Mouse (Mus musculus) MEL (cell line): Measurements from ENCODE around the gene Gm26897. TPM values are rescaled to one million over a fixed set of nuclear protein-coding genes. Genes with fewer than 3 reads are reported as not detected.

Experiments used
- DNase-seq: peaks from one replicate; pipeline ENCODE4 v3.0.0; 2011; ENCODE audit warnings: low read depth, low spot score
- H3K27ac ChIP-seq: 2 replicates; pipeline ENCODE4 v1.5.1; 2012; ENCODE audit warnings: low read depth, mild to moderate bottlenecking, control low read depth, low read length, moderate library complexity; ENCODE audit not compliant: control insufficient read depth
- H3K27me3 ChIP-seq, 2 experiments: fragments of 150-350 bp in 1 of 2; sonication (generic) in 1 of 2; 2 replicates each; pipeline ENCODE4 v1.6.1; 2012; ENCODE audit warnings: low read length in 2 of 2, mild to moderate bottlenecking in 2 of 2, improper control_type of control experiment in 1 of 2, moderate library complexity in 1 of 2; ENCODE audit not compliant: insufficient read depth in 2 of 2, control insufficient read depth in 1 of 2
- H3K36me3 ChIP-seq, 2 experiments: 2 replicates each; pipeline ENCODE4 v1.6.1; 2012 to 2014; ENCODE audit warnings: low read length in 2 of 2, improper control_type of control experiment in 1 of 2, inconsistent platforms in 1 of 2, mild to moderate bottlenecking in 1 of 2; ENCODE audit not compliant: insufficient read depth in 2 of 2, control insufficient read depth in 1 of 2
- H3K4me1 ChIP-seq, 2 experiments: fragments of 150-350 bp in 1 of 2; sonication (generic) in 1 of 2; 2 replicates each; pipeline ENCODE4 v1.6.1; 2012; ENCODE audit warnings: low read length in 2 of 2, improper control_type of control experiment in 1 of 2, mild to moderate bottlenecking in 1 of 2; ENCODE audit not compliant: insufficient read depth in 2 of 2, control insufficient read depth in 1 of 2
- H3K4me3 ChIP-seq, 2 experiments: fragments of 150-350 bp in 1 of 2; sonication (generic) in 1 of 2; 2 replicates each; pipeline ENCODE4 v1.5.1; 2012; ENCODE audit warnings: low read depth in 2 of 2, low read length in 2 of 2, mild to moderate bottlenecking in 2 of 2, moderate library complexity in 2 of 2, control low read depth in 1 of 2, improper control_type of control experiment in 1 of 2; ENCODE audit not compliant: control insufficient read depth in 1 of 2, insufficient read depth in 1 of 2
- H3K79me2 ChIP-seq: 2 replicates; pipeline ENCODE4 v1.6.1; 2012; ENCODE audit warnings: mild to moderate bottlenecking, low read length, moderate library complexity; ENCODE audit not compliant: control insufficient read depth, poor library complexity, insufficient read depth
- H3K9ac ChIP-seq: 2 replicates; pipeline ENCODE4 v1.6.1; 2012; ENCODE audit warnings: low read depth, mild to moderate bottlenecking, control low read depth, low read length, moderate library complexity; ENCODE audit not compliant: control insufficient read depth, poor library complexity, severe bottlenecking
- H3K9me3 ChIP-seq: fragments of 150-350 bp; sonication (generic); replicated peaks from 2 replicates; pipeline ENCODE4 v1.6.1; 2012; ENCODE audit warnings: mild to moderate bottlenecking, low read length, improper control_type of control experiment, moderate library complexity; ENCODE audit not compliant: insufficient read depth
- CHD2 ChIP-seq: IDR thresholded peaks from 2 replicates; pipeline ENCODE4 v1.6.1; 2011; ENCODE audit warnings: low read length, improper control_type of control experiment
- CTCF ChIP-seq, 3 experiments: IDR thresholded peaks in 2 of 3; conservative IDR thresholded peaks in 1 of 3; 2 replicates each; pipeline ENCODE4 v1.5.1; 2011 to 2012; ENCODE audit warnings: low read length in 3 of 3, low read depth in 2 of 3, mild to moderate bottlenecking in 2 of 3, improper control_type of control experiment in 1 of 3, inconsistent platforms in 1 of 3, mixed read lengths in 1 of 3, moderate library complexity in 1 of 3; ENCODE audit not compliant: control insufficient read depth in 1 of 3, insufficient read depth in 1 of 3, poor library complexity in 1 of 3, severe bottlenecking in 1 of 3
- E2F4 ChIP-seq: IDR thresholded peaks from 2 replicates; pipeline ENCODE4 v1.6.1; 2011; ENCODE audit warnings: low read depth, low read length, improper control_type of control experiment, borderline replicate concordance
- EP300 ChIP-seq, 2 experiments: IDR thresholded peaks; 2 replicates each; pipeline ENCODE4 v1.6.1; 2011; ENCODE audit warnings: improper control_type of control experiment in 2 of 2, low read length in 2 of 2, low read depth in 1 of 2, mild to moderate bottlenecking in 1 of 2
- ETS1 ChIP-seq: IDR thresholded peaks from 2 replicates; pipeline ENCODE4 v1.6.1; 2012; ENCODE audit warnings: low read depth, mild to moderate bottlenecking, inconsistent platforms, low read length, improper control_type of control experiment, moderate library complexity
- GABPA ChIP-seq: IDR thresholded peaks from 2 replicates; pipeline ENCODE4 v1.6.1; 2012; ENCODE audit warnings: low read depth, mild to moderate bottlenecking, inconsistent platforms, low read length, improper control_type of control experiment, moderate library complexity
- KAT2A ChIP-seq: conservative IDR thresholded peaks from 2 replicates; pipeline ENCODE4 v1.6.1; 2012; ENCODE audit warnings: low read depth, low read length, improper control_type of control experiment, inconsistent platforms
- MAZ ChIP-seq: IDR thresholded peaks from 2 replicates; pipeline ENCODE4 v1.6.1; 2012; ENCODE audit warnings: low read depth, mild to moderate bottlenecking, inconsistent platforms, low read length, improper control_type of control experiment
- MXI1 ChIP-seq: IDR thresholded peaks from 2 replicates; pipeline ENCODE4 v1.6.1; 2011; ENCODE audit warnings: mild to moderate bottlenecking, low read depth, low read length, improper control_type of control experiment
- POLR2A ChIP-seq, 2 experiments: IDR thresholded peaks; 2 replicates each; pipeline ENCODE4 v1.6.1; 2011 to 2012; ENCODE audit warnings: low read length in 2 of 2, mild to moderate bottlenecking in 2 of 2, control low read depth in 1 of 2, improper control_type of control experiment in 1 of 2, low read depth in 1 of 2, moderate library complexity in 1 of 2; ENCODE audit not compliant: control insufficient read depth in 1 of 2, insufficient read depth in 1 of 2, poor library complexity in 1 of 2
- POLR2AphosphoS2 ChIP-seq: IDR thresholded peaks from 2 replicates; pipeline ENCODE4 v1.6.1; 2011; ENCODE audit warnings: low read length, improper control_type of control experiment
- RAD21 ChIP-seq: IDR thresholded peaks from 2 replicates; pipeline ENCODE4 v1.6.1; 2011; ENCODE audit warnings: mild to moderate bottlenecking, low read depth, low read length, improper control_type of control experiment
- SIN3A ChIP-seq: IDR thresholded peaks from 2 replicates; pipeline ENCODE4 v1.6.1; 2012; ENCODE audit warnings: low read length, improper control_type of control experiment, inconsistent platforms
- SMC3 ChIP-seq: IDR thresholded peaks from 2 replicates; pipeline ENCODE4 v1.6.1; 2011; ENCODE audit warnings: low read depth, low read length, improper control_type of control experiment
- TBP ChIP-seq: IDR thresholded peaks from 2 replicates; pipeline ENCODE4 v1.8.0; 2011; ENCODE audit warnings: low read depth, low read length, improper control_type of control experiment
- TCF12 ChIP-seq: IDR thresholded peaks from 2 replicates; pipeline ENCODE4 v1.6.1; 2014; ENCODE audit warnings: low read depth, mild to moderate bottlenecking, inconsistent platforms, low read length, improper control_type of control experiment, moderate library complexity
- USF1 ChIP-seq: IDR thresholded peaks from 2 replicates; pipeline ENCODE4 v1.6.1; 2014; ENCODE audit warnings: low read depth, mild to moderate bottlenecking, inconsistent platforms, low read length, improper control_type of control experiment, moderate library complexity
- USF2 ChIP-seq, 2 experiments: IDR thresholded peaks; 2 replicates each; pipeline ENCODE4 v1.6.1; 2011 to 2012; ENCODE audit warnings: improper control_type of control experiment in 2 of 2, low read length in 2 of 2, borderline replicate concordance in 1 of 2, inconsistent platforms in 1 of 2, low read depth in 1 of 2, mild to moderate bottlenecking in 1 of 2; ENCODE audit not compliant: insufficient read depth in 1 of 2
- ZC3H11A ChIP-seq: IDR thresholded peaks from 2 replicates; pipeline ENCODE4 v1.6.1; 2012; ENCODE audit warnings: low read depth, mild to moderate bottlenecking, inconsistent platforms, low read length, improper control_type of control experiment
- ZKSCAN1 ChIP-seq: IDR thresholded peaks from 2 replicates; pipeline ENCODE4 v1.6.1; 2012; ENCODE audit warnings: low read depth, mild to moderate bottlenecking, inconsistent platforms, low read length, improper control_type of control experiment, moderate library complexity
- ZNF384 ChIP-seq: IDR thresholded peaks from 2 replicates; pipeline ENCODE4 v1.6.1; 2012; ENCODE audit warnings: low read depth, mild to moderate bottlenecking, inconsistent platforms, low read length, improper control_type of control experiment
- polyA plus RNA-seq, 2 experiments: library from polyadenylated mRNA; stranded (reverse) in 1 of 2; unstranded in 1 of 2; fragments of >175 nt in 1 of 2; fragments of >200 nt in 1 of 2; gene quantifications; 2 replicates each; pipeline versions ENCODE4 v1.2.1 to v1.2.4; 2012; ENCODE audit warnings: low replicate concordance in 2 of 2, low read depth in 1 of 2; ENCODE audit not compliant: insufficient read length in 2 of 2, insufficient read depth in 1 of 2, missing spikeins in 1 of 2
- total RNA-seq: library from RNA; depleted of rRNA; stranded (reverse); fragments of 300-350 nt; gene quantifications from 2 replicates; pipeline ENCODE4 v1.2.3, GENCODE M21; 2012; rRNA removed

The Gm26897 gene
- not detected in 2 replicates for total RNA-seq
- not detected for polyA plus RNA-seq

DNA sequence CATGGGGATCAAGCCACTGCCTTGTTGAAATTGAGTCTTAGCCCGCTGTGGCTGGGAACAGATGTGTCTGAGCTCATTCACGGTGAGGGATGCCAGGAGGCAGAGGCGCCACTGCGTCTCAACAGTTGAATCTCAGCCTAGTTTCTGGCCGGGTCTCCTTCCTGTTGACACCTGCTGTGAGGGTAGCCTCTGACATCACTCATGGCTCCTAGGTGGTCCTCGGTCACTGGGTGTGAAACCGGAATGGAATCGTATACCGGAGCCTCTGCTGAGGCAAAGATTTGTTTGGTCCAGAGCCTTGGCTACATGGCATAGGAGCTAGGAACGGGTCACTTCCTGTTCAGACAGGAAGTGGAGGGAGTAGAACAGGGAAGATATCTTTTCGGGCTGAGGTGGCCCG is at the start of gene Gm26897:
Gene Gm26897 (plus strand): TSS at position 74 of the 400 bp plus-strand sequence.
- Histone ChIP-seq H3K9me3 (no peaks in the 10 kb centered on the region), H3K4me3 (no peak within 1 kb of the TSS)
- TF ChIP-seq ZC3H11A (no peak), SIN3A (no peak), MXI1 (no peak), TCF12 (no peak), ZNF384 (no peak)

DNA sequence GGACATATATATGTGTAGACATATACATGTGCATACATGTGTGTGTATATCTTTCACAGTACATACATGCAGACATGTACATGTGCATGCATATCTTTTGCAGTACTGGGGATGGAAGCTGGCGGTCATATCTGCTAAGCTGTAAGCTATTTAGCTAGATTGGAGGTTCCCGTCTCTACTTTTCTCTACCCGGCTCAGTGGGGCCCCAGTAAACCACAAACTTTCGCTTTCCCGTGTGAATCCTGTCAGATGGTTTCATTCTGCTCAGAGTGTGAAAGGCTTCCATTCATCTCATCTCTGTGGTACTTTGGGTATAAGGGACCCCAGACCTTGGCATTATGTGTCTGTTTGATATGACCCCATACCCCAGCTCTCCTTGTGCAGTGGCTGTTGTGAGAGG is 46.4 kb upstream of the Gm26897 start:
- no peaks in the 10 kb centered on the region for H3K79me2 ChIP-seq
- no peak for DNase-seq
- no peak for TF ChIP-seq CHD2
- no peak for TF ChIP-seq KAT2A
- TF ChIP-seq USF2 (IDR thresholded peaks at IDR 0.05; ENCODE audit: borderline replicate concordance in 1 of 2, insufficient read depth in 1 of 2, low read depth in 1 of 2, low read length in 2 of 2), result no peak
- no peak for TF ChIP-seq RAD21
- no peak for TF ChIP-seq POLR2A (IDR thresholded peaks at IDR 0.05; ENCODE audit: control insufficient read depth in 1 of 2, insufficient read depth in 1 of 2, low read depth in 1 of 2, low read length in 2 of 2, poor library complexity in 1 of 2)
- no peak for TF ChIP-seq GABPA
- TF ChIP-seq MAZ, result no peak
- TF ChIP-seq SMC3, result no peak
- no peak for TF ChIP-seq CTCF (IDR thresholded peaks at IDR 0.05 in 2 of 3, conservative IDR thresholded peaks at IDR 0.05 in 1 of 3; ENCODE audit: control insufficient read depth in 1 of 3, insufficient read depth in 1 of 3, low read depth in 2 of 3, low read length in 3 of 3, poor library complexity in 1 of 3, severe bottlenecking in 1 of 3)
- no peak for TF ChIP-seq ZC3H11A
- TF ChIP-seq TBP, result no peak
- TF ChIP-seq POLR2AphosphoS2, result no peak
- TF ChIP-seq ETS1, result no peak
- TF ChIP-seq EP300 (IDR thresholded peaks at IDR 0.05; ENCODE audit: low read depth in 1 of 2, low read length in 2 of 2), result no peak
- no peak for TF ChIP-seq USF1
- TF ChIP-seq ZKSCAN1, result no peak
- TF ChIP-seq E2F4, result no peak
- H3K4me1 ChIP-seq, result no peaks in the 10 kb centered on the region
- no peaks in the 10 kb centered on the region for H3K27me3 ChIP-seq
- no peak overlapping the region for H3K4me3 ChIP-seq
- H3K27ac ChIP-seq, result no peak overlapping the region
- no peaks in the 10 kb centered on the region for H3K9me3 ChIP-seq
- H3K9ac ChIP-seq, result no peak overlapping the region
- H3K36me3 ChIP-seq, result no peaks in the 10 kb centered on the region

More for the DNA sequence above, at the start of gene Gm26897:
- Histone ChIP-seq H3K36me3 (no peaks in the 10 kb centered on the region), H3K27ac (no peak within 1 kb of the TSS), H3K27me3 (no peaks in the 10 kb centered on the region), H3K9ac (no peak within 1 kb of the TSS), H3K79me2 (no peaks in the 10 kb centered on the region), H3K4me1 (no peaks in the 10 kb centered on the region)
- DNase-seq, result no peak
